8 mouse cellular contexts compared by ENCODE assay signal in the genomic region with DNA sequence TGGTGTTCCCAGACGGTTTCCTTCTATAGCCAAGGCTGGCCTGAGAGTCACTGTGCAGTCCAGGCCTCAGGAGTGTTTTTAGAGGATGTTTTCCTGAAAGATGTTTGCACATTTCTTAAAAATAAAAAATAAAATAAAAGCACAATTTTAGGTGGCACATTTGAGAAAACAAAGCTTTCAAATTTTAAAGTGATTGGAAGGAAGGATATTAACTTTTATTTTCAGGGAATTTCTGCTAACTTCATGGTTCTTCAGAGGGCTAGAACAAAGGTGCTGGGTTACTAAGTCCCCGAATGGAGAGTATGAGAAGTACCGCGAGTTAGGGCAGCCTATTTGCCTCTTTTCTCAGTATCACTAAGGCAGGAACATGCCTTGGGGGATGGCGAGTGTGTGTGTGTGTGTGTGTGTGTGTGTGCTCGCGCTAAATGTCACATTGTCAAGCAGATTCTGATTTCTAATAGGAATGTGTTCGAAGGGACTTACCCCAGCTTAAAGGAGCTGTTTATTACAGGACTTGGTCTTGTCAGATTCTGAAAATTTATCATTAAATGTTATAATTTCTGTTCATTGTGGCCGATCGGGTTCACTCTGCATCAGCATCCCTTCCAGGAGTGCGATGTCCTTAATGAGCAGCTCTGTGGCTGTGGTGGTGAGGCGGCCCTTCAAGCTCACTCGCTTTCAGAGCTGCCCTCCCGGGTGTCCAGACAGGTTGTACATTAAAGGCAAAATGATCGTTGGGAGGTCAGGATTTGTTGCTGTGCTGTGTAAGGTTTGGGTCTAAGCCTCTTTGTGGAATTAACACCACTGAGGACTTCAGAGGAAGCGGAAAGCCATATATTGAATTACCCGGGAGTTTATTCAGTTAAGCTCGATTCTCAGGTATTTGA. TPM values are rescaled to one million over a fixed set of nuclear protein-coding genes. Genes with fewer than 3 reads are reported as not detected.
DNase-seq lines count a peak whose midpoint lies in the region; ATAC-seq and TF ChIP-seq lines count a peak whose summit lies in the region.

No protein-coding gene starts in this region.

- DNase-seq in gastrocnemius, adult 2 months = no peak
- DNase-seq in gastrocnemius, adult 8-10 months (ENCODE audit: low spot score in 2 of 2) = no peak
- peak; percentile 30 to 35 for DNase-seq in B cell, adult 2 months
- no peak for DNase-seq in ovary, postnatal 36 days (ENCODE audit: low spot score)
- no peak for DNase-seq in spleen, adult 12 weeks (ENCODE audit: low spot score)

- no peak for TF ChIP-seq CTCF in gastrocnemius, adult 2 months (IDR thresholded peaks at IDR 0.05)

- H3K9me3 ChIP-seq in embryonic facial prominence, embryonic 13.5 days = no peaks in the 10 kb centered on the region
- no peaks in the 10 kb centered on the region for H3K9me3 ChIP-seq in intestine, embryonic 16.5 days (ENCODE audit: control insufficient read depth, low read length)
- H3K9me3 ChIP-seq in neural tube, embryonic 15.5 days (replicated peaks) = no peaks in the 10 kb centered on the region

- peaks cover 3% of the 10 kb centered on the region; the same call in 1 of the 2 replicates for H3K27me3 ChIP-seq in embryonic facial prominence, embryonic 13.5 days
- no peaks in the 10 kb centered on the region for H3K27me3 ChIP-seq in intestine, embryonic 16.5 days (replicated peaks; ENCODE audit: control insufficient read depth, insufficient read depth, low read length)
- H3K27me3 ChIP-seq in neural tube, embryonic 15.5 days (replicated peaks) = no peaks in the 10 kb centered on the region

- WGBS in embryonic facial prominence, embryonic 13.5 days = 17% methylated on average over 18 of the region's 18 CpGs
- WGBS in intestine, embryonic 16.5 days = 26% methylated on average over 18 of the region's 18 CpGs
- 14% methylated on average over 18 of the region's 18 CpGs for WGBS in neural tube, embryonic 15.5 days

- peak overlapping the region; percentile 96 for H3K4me3 ChIP-seq in gastrocnemius, adult 2 months
- peak overlapping the region; percentile 94 for H3K4me3 ChIP-seq in embryonic facial prominence, embryonic 13.5 days
- peak overlapping the region; percentile 82 for H3K4me3 ChIP-seq in intestine, embryonic 16.5 days (ENCODE audit: low read length)
- H3K4me3 ChIP-seq in neural tube, embryonic 15.5 days (replicated peaks) = peak overlapping the region; percentile 92

- H3K4me2 ChIP-seq in embryonic facial prominence, embryonic 13.5 days = peak overlapping the region; percentile 75
- peak overlapping the region; percentile 71 for H3K4me2 ChIP-seq in intestine, embryonic 16.5 days (ENCODE audit: low read depth, low read length)
- H3K4me2 ChIP-seq in neural tube, embryonic 15.5 days = peak overlapping the region; percentile 75

- H3K4me1 ChIP-seq in embryonic facial prominence, embryonic 13.5 days = peaks cover 47% of the 10 kb centered on the region
- peaks cover 39% of the 10 kb centered on the region for H3K4me1 ChIP-seq in intestine, embryonic 16.5 days (ENCODE audit: control insufficient read depth, insufficient read depth, low read length)
- H3K4me1 ChIP-seq in neural tube, embryonic 15.5 days = peaks cover 27% of the 10 kb centered on the region

- H3K36me3 ChIP-seq in embryonic facial prominence, embryonic 13.5 days = no peaks in the 10 kb centered on the region
- H3K36me3 ChIP-seq in intestine, embryonic 16.5 days (ENCODE audit: control insufficient read depth, insufficient read depth, low read length) = no peaks in the 10 kb centered on the region
- H3K36me3 ChIP-seq in neural tube, embryonic 15.5 days = no peaks in the 10 kb centered on the region

- peak overlapping the region; percentile 97 for H3K27ac ChIP-seq in gastrocnemius, adult 2 months
- no peak overlapping the region; the same call in 1 of the 2 replicates for H3K27ac ChIP-seq in embryonic facial prominence, embryonic 13.5 days
- H3K27ac ChIP-seq in intestine, embryonic 16.5 days (ENCODE audit: low read length) = peak overlapping the region; percentile 92
- peak overlapping the region; percentile 92 for H3K27ac ChIP-seq in neural tube, embryonic 15.5 days (replicated peaks)

- intact Hi-C loops in gastrocnemius, adult 2 months (cut with DNase I) = loop anchor here (2.0 kb wide), 1 partner anchor 53 kb away; no protein-coding TSS in a partner anchor

- peak overlapping the region; percentile 96 for H3K9ac ChIP-seq in embryonic facial prominence, embryonic 13.5 days
- H3K9ac ChIP-seq in intestine, embryonic 16.5 days (ENCODE audit: low read depth, low read length) = peak overlapping the region; percentile 96
- peak overlapping the region; percentile 94 for H3K9ac ChIP-seq in neural tube, embryonic 15.5 days (replicated peaks)

- no peak for ATAC-seq in embryonic facial prominence, embryonic 13.5 days (ENCODE audit: insufficient number of reproducible peaks, insufficient read depth, low FRiP score, low TSS enrichment, low read depth)
- ATAC-seq in intestine, embryonic 16.5 days = no peak
- ATAC-seq in neural tube, embryonic 15.5 days (ENCODE audit: low FRiP score) = no peak

RNA-seq across cellular contexts. Expression of a gene that starts 1.6 kb away (rescaled TPM):
- 10 to 100 TPM; 50.3 to 51.3 TPM for total RNA-seq in gastrocnemius, adult 2 months (2021)
- total RNA-seq in gastrocnemius, adult 8-10 months (2022) = 10 to 100 TPM; 47.1 to 67.9 (median 59.7) TPM
- polyA plus RNA-seq in embryonic facial prominence, embryonic 13.5 days (2015; fragmentation: Nextera tagmentation; extraction: Ambion mirVana) = 18.3 and 21.1 TPM in 2 replicates
- 6.3 and 10.3 TPM in 2 replicates for polyA plus RNA-seq in intestine, embryonic 16.5 days (2015; fragmentation: Nextera tagmentation; extraction: Ambion mirVana)
- polyA plus RNA-seq in neural tube, embryonic 15.5 days (2015; fragmentation: Nextera tagmentation; extraction: Ambion mirVana) = 7.3 and 9.6 TPM in 2 replicates

Comparison
In these comparisons a context has a peak if more than half of its experiments do, and no peak if none do; other contexts are left out.
1. DNase-seq: peak in B cell, adult 2 months (2 of 2); none in gastrocnemius, adult 2 months (single experiment), gastrocnemius, adult 8-10 months (0 of 2), ovary, postnatal 36 days (single experiment) and spleen, adult 12 weeks (single experiment).
2. Peak in every context shown above with its lines, with median percentiles within 50 percentile points of each other: H3K4me3 ChIP-seq, H3K4me2 ChIP-seq and H3K9ac ChIP-seq.